Mouse (Mus musculus) adrenal gland, adult 18-20 months (tissue): ENCODE data around the gene Zpbp. TPM values are rescaled to one million over a fixed set of nuclear protein-coding genes. Genes with fewer than 3 reads are reported as not detected.

Source experiments
- total RNA-seq, 2 experiments: library from RNA; stranded (reverse); gene quantifications; 1 replicate in 1 of 2; 2 replicates in 1 of 2; pipeline ENCODE4 v1.2.3; 2021

Gene Zpbp
- total RNA-seq, 2 experiments from 2014 or later: 0.23 to 0.38 TPM

Other genes starting within 250 kb of the Zpbp start
- gene Spata48, start 314 bp downstream of the Zpbp start, total RNA-seq: 1 to 10 TPM in 1 of 2 experiments, under 1 TPM in 1; 0.27 to 1.3 TPM
- gene 4930512M02Rik, start 165.4 kb upstream of the Zpbp start, total RNA-seq: not detected
- 1 to 10 TPM; 2.6 to 3.9 TPM for gene Ikzf1, start 222.6 kb upstream of the Zpbp start, total RNA-seq